Mouse (Mus musculus) forebrain, postnatal 0 days (tissue): ENCODE results near the gene Nup98. TPM values are rescaled to one million over a fixed set of nuclear protein-coding genes. Genes with fewer than 3 reads are reported as not detected.

ENCODE experiments used
- ATAC-seq: fragments of 200-750 bp; cut with Nextera tagmentation; 2 replicates; pipeline ENCODE4 v1.8.0; 2017; ENCODE audit warnings: mild to moderate bottlenecking, moderate library complexity
- DNase-seq: peaks from one replicate; pipeline ENCODE4 v3.0.0-alpha.2; 2015
- H3K27ac ChIP-seq: fragments of 300-500 bp; sonication (generic); 2 replicates; pipeline ENCODE4 v1.5.1; 2014; ENCODE audit warnings: low read depth, mild to moderate bottlenecking, antibody characterized with exemption, low read length, moderate library complexity, mixed read lengths
- H3K27me3 ChIP-seq: fragments of 300-500 bp; sonication (generic); 2 replicates; pipeline ENCODE4 v1.6.1; 2014; ENCODE audit warnings: mild to moderate bottlenecking, low read length, mixed read lengths; ENCODE audit not compliant: insufficient read depth
- H3K36me3 ChIP-seq: fragments of 300-500 bp; sonication (generic); 2 replicates; pipeline ENCODE4 v1.6.1; 2014; ENCODE audit warnings: mild to moderate bottlenecking, moderate library complexity; ENCODE audit not compliant: insufficient read depth
- H3K4me1 ChIP-seq: fragments of 300-500 bp; sonication (generic); 2 replicates; pipeline ENCODE4 v1.6.1; 2014; ENCODE audit warnings: antibody characterized with exemption; ENCODE audit not compliant: insufficient read depth
- H3K4me2 ChIP-seq: fragments of 300-500 bp; sonication (generic); 2 replicates; pipeline ENCODE4 v1.6.1; 2014; ENCODE audit warnings: low read depth, mild to moderate bottlenecking, moderate library complexity
- H3K4me3 ChIP-seq: fragments of 300-500 bp; sonication (generic); 2 replicates; pipeline ENCODE4 v1.5.1; 2014; ENCODE audit warnings: low read depth, low read length, mixed read lengths
- H3K9ac ChIP-seq: fragments of 300-500 bp; sonication (generic); 2 replicates; pipeline ENCODE4 v1.6.1; 2014; ENCODE audit warnings: mild to moderate bottlenecking
- H3K9me3 ChIP-seq: fragments of 300-500 bp; sonication (generic); 2 replicates; pipeline ENCODE4 v1.6.1; 2016; ENCODE audit warnings: low read length
- CTCF ChIP-seq: sonication (generic); IDR thresholded peaks from 2 replicates; pipeline ENCODE4 v1.5.1; 2016; ENCODE audit warnings: antibody characterized with exemption, control low read depth, low read depth
- whole genome bisulfite sequencing: fragments of 180-500 bp; shearing (Covaris S2); extraction: QIAGEN DNeasy Blood & Tissue Kit; methylation state at CpG from one replicate; pipeline ENCODE4 v1.1.7; 2014; 5-methylcytosine and 5-hydroxymethylcytosine counted together
- polyA plus RNA-seq: library from polyadenylated mRNA; unstranded; fragments of >200 nt; fragmentation: Nextera tagmentation; extraction: Ambion mirVana; gene quantifications from 2 replicates; pipeline ENCODE4 v1.2.1, GENCODE M21; 2015
- total RNA-seq: library from RNA; depleted of rRNA; stranded (reverse); fragments of >200 nt; gene quantifications from 2 replicates; pipeline ENCODE4 v1.2.3, GENCODE M21; 2014

Gene Nup98
- total and polyA plus RNA-seq, 2 experiments from 2014 or later: 9.5 to 40.9 TPM

- Histone ChIP-seq H3K36me3 (no peaks in the 10 kb centered on the region; the same call in 1 of the 2 replicates), H3K9me3 (no peaks in the 10 kb centered on the region), H3K9ac (no peak overlapping the region), H3K4me3 (no peak overlapping the region), H3K27ac (no peak overlapping the region), H3K4me2 (no peak overlapping the region), H3K4me1 (no peaks in the 10 kb centered on the region), H3K27me3 (no peaks in the 10 kb centered on the region)
- TF ChIP-seq CTCF: no peak
- ATAC-seq: no peak
- 87% methylated on average over 6 of the region's 6 CpGs for WGBS
- DNase-seq: no peak
These were observed 19.8 kb upstream of the Nup98 start for GRCm38 (mm10) chr7:102229814-102230213.

DNA sequence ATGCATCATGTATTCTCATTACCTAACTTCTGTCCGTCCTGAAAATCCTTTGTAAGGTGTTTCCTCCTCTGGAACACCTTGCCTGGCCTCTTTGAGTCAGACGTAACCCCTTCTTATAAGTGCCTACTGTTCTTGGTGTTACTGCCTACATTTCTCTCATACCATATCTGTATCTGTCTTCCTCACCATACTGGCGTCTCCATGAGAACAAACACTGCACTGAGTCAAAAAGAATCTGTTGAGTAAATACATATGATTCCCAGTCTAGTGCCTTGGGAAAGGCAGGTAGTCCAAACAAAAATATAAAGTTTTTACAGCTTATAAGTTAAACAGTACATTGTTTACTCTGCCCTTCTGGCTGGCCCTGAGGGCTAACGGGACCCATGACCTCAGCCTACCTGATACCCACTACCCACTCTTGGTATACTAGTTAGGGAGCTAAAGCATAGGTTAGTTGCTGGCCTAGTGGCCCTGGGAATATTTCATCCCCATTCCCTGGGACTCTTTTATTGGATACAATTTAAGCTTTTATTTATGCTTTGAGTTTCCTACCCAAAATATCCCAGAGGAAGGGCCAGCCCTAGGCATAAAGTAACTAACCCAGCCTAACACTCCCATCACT, 18.2 kb upstream of the Nup98 start:
- 93% methylated on average over 4 of the region's 4 CpGs for WGBS

DNA sequence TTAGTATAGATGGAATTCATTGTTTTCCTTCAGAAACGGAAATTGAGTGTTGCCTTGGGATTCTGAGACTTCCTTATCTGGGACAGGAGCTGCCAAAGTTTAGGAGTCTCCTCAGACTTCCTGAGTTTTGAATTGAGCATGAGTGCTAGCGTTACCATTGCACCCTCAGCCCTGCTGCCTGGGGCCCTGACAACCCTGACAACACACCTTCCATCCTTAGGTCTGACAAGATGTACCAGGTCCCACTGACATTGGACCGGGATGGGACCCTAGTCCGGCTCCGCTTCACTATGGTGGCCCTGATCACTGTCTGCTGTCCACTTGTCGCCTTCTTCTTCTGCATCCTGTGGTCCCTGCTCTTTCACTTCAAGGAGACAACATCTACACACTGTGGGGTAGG, 16.1 kb upstream of the Nup98 start:
- H3K27me3 ChIP-seq: no peaks in the 10 kb centered on the region
- TF ChIP-seq CTCF: no peak
- H3K4me1 ChIP-seq: no peaks in the 10 kb centered on the region
- no peak for DNase-seq
- 92% methylated on average over 6 of the region's 6 CpGs for WGBS
- no peak overlapping the region for H3K4me2 ChIP-seq
- H3K27ac ChIP-seq: no peak overlapping the region
- no peaks in the 10 kb centered on the region; the same call in 1 of the 2 replicates for H3K36me3 ChIP-seq
- no peak overlapping the region for H3K9ac ChIP-seq
- no peak for ATAC-seq
- no peak overlapping the region for H3K4me3 ChIP-seq
- no peaks in the 10 kb centered on the region for H3K9me3 ChIP-seq

More for the DNA sequence above, 18.2 kb upstream of the Nup98 start:
- H3K27me3 ChIP-seq: no peaks in the 10 kb centered on the region
- no peak overlapping the region for H3K9ac ChIP-seq
- no peaks in the 10 kb centered on the region for H3K9me3 ChIP-seq
- ATAC-seq (no peak), DNase-seq (no peak)
- no peaks in the 10 kb centered on the region; the same call in 1 of the 2 replicates for H3K36me3 ChIP-seq
- no peak overlapping the region for H3K27ac ChIP-seq
- no peak overlapping the region for H3K4me3 ChIP-seq
- no peaks in the 10 kb centered on the region for H3K4me1 ChIP-seq
- no peak for TF ChIP-seq CTCF
- no peak overlapping the region for H3K4me2 ChIP-seq

GRCm38 (mm10) chr7:102223883-102224738, 14.1 kb upstream of the Nup98 start:
- Histone ChIP-seq H3K4me2 (no peak overlapping the region; the same call in 1 of the 2 replicates), H3K36me3 (no peaks in the 10 kb centered on the region; the same call in 1 of the 2 replicates), H3K9ac (no peak overlapping the region), H3K4me3 (no peak overlapping the region), H3K9me3 (no peaks in the 10 kb centered on the region), H3K4me1 (no peaks in the 10 kb centered on the region), H3K27me3 (no peaks in the 10 kb centered on the region), H3K27ac (no peak overlapping the region)
- DNase-seq: no peak
- TF ChIP-seq CTCF: no peak
- 89% methylated on average over 5 of the region's 5 CpGs for WGBS
- ATAC-seq: no peak

DNA sequence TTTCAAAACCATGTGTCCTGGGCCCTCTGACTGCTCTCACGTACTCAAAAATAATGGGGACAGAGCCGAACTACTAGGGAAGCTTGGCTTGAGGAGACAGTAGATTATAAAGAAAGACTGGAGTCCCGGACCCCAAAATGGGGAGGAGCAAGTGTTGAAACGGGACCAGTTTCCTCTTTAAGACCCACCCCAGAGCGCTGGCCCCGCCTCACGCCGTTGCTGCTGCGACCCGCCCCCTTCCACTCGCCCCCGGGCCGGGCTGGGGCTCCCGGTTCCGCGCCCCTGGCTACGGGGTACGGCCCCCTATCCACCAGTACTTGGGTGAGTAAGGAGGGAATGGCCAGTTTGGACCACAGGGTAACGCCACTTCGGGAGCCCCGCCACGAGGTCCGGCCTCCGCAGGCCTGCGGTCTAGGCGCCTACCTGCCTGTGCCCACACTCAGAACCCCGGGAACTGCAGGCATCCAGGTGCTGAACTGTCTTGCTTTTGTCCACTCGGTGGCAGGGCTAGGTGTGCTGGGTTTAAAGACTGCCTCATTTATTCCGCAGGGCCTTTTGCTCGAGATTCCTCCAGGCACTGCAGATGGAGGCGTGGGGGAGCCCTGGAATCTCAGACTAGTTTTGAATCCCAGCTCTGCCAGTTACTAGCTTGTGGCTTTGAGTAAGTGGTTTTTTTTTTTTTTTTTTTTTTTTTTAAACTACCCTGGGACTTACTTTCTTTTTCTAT, 13.0 kb upstream of the Nup98 start:
- no peaks in the 10 kb centered on the region for H3K9me3 ChIP-seq
- H3K27ac ChIP-seq: peak overlapping the region; percentile 71
- H3K27me3 ChIP-seq: no peaks in the 10 kb centered on the region
- DNase-seq (peak; percentile 59), ATAC-seq (peak; percentile 83)
- TF ChIP-seq CTCF: no peak
- no peaks in the 10 kb centered on the region; the same call in 1 of the 2 replicates for H3K36me3 ChIP-seq
- H3K4me2 ChIP-seq: peak overlapping the region; percentile 84
- no peaks in the 10 kb centered on the region for H3K4me1 ChIP-seq
- peak overlapping the region; percentile 74 for H3K9ac ChIP-seq
- 5% methylated on average over 31 of the region's 31 CpGs for WGBS
- H3K4me3 ChIP-seq: peak overlapping the region; percentile 57

DNA sequence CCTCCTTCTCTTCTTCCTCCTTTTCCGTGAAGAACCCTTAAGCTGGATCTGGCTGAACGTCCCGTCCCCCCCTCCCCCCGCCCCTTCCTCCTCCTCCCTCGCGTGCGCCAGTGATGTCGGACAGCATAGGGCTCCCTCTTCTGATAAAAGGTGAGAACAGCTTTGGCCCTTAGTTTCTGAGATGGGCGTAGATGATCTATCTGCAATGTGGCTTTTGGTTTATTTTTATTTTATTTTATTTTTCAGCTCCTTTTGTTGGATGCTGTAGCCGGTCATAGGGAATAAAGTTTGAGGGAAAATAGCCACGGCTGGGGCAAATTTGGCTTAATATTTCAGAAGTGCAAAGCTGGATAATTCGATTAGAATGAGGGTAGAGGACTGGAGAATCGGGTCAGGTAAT, 12.4 kb upstream of the Nup98 start:
- H3K27ac ChIP-seq: no peak overlapping the region
- no peaks in the 10 kb centered on the region for H3K9me3 ChIP-seq
- H3K4me1 ChIP-seq: no peaks in the 10 kb centered on the region
- 0% methylated on average over 10 of the region's 13 CpGs for WGBS
- peak overlapping the region; percentile 57 for H3K4me3 ChIP-seq
- ATAC-seq (peak; percentile 77), DNase-seq (peak; percentile 56)
- H3K4me2 ChIP-seq: peak overlapping the region; percentile 84
- no peaks in the 10 kb centered on the region for H3K27me3 ChIP-seq
- no peaks in the 10 kb centered on the region for H3K36me3 ChIP-seq
- H3K9ac ChIP-seq: peak overlapping the region; percentile 74
- TF ChIP-seq CTCF: peak; percentile 58
